Mouse (Mus musculus) layer of hippocampus, adult 2 months (tissue): ENCODE results near the gene Tsc22d1. TPM values are rescaled to one million over a fixed set of nuclear protein-coding genes. Genes with fewer than 3 reads are reported as not detected.
A peak's percentile ranks its signal among the peaks of the same experiment; 100 is the strongest.

ENCODE experiments used
- DNase-seq, 2 experiments: peaks; one replicate each; pipeline ENCODE4 v3.0.0; 2022; ENCODE audit warnings: low spot score in 2 of 2
- H3K27ac ChIP-seq: fragments of 200-600 bp; 2 replicates; pipeline ENCODE4 v1.8.1; 2022
- H3K4me3 ChIP-seq: fragments of 200-600 bp; 2 replicates; pipeline ENCODE4 v1.8.1; 2022; ENCODE audit warnings: mild to moderate bottlenecking
- CTCF ChIP-seq: fragments of 200-600 bp; conservative IDR thresholded peaks from 2 replicates; pipeline ENCODE4 v1.8.1; 2022; ENCODE audit warnings: antibody characterized with exemption, mild to moderate bottlenecking, moderate library complexity
- total RNA-seq, 2 experiments: library from RNA; stranded (reverse); gene quantifications; 2 replicates each; pipeline ENCODE4 v1.2.3; 2021

Tsc22d1 gene
- total RNA-seq, 2 experiments from 2014 or later: 503 to 530 TPM

- DNase-seq: no peak
- H3K4me3 ChIP-seq: no peak overlapping the region
- peak overlapping the region; percentile 36; the same call in 1 of the 2 replicates for H3K27ac ChIP-seq
- TF ChIP-seq CTCF: no peak
Observed at GRCm38 (mm10) chr14:76478616-76479015, 63.9 kb downstream of the Tsc22d1 start.

- TF ChIP-seq CTCF: peak; percentile 95
- Histone ChIP-seq H3K27ac (peak overlapping the region; percentile 19; the same call in 1 of the 2 replicates), H3K4me3 (no peak overlapping the region)
- DNase-seq: peak in 1 of 2 experiments; percentile 49
Observed at GRCm38 (mm10) chr14:76479867-76480266, 65.1 kb downstream of the Tsc22d1 start.

- no peak for TF ChIP-seq CTCF
- DNase-seq: no peak
- no peak overlapping the region for H3K4me3 ChIP-seq
- peak overlapping the region; percentile 19; the same call in 1 of the 2 replicates for H3K27ac ChIP-seq
Observed at GRCm38 (mm10) chr14:76480507-76480906, 65.7 kb downstream of the Tsc22d1 start.

- no peak for DNase-seq
- H3K4me3 ChIP-seq: no peak overlapping the region
- TF ChIP-seq CTCF: no peak
- H3K27ac ChIP-seq: no peak overlapping the region
Observed at GRCm38 (mm10) chr14:76483701-76484100, 68.9 kb downstream of the Tsc22d1 start.

GRCm38 (mm10) chr14:76487609-76488008 is 72.8 kb downstream of the Tsc22d1 start:
- Histone ChIP-seq H3K4me3 (no peak overlapping the region), H3K27ac (no peak overlapping the region)
- no peak for TF ChIP-seq CTCF
- DNase-seq: no peak

- H3K4me3 ChIP-seq: no peak overlapping the region
- TF ChIP-seq CTCF: peak; percentile 48
- no peak for DNase-seq
- H3K27ac ChIP-seq: peak overlapping the region; percentile 28; the same call in 1 of the 2 replicates
Observed at GRCm38 (mm10) chr14:76488101-76489044, 73.6 kb downstream of the Tsc22d1 start.

- H3K4me3 ChIP-seq: no peak overlapping the region
- no peak for DNase-seq
- no peak overlapping the region for H3K27ac ChIP-seq
- no peak for TF ChIP-seq CTCF
Observed at GRCm38 (mm10) chr14:76489128-76489527, 74.4 kb downstream of the Tsc22d1 start.

GRCm38 (mm10) chr14:76495022-76495421 is 80.3 kb downstream of the Tsc22d1 start:
- no peak for DNase-seq
- Histone ChIP-seq H3K27ac (no peak overlapping the region), H3K4me3 (no peak overlapping the region)
- no peak for TF ChIP-seq CTCF

- DNase-seq: no peak
- Histone ChIP-seq H3K27ac (no peak overlapping the region), H3K4me3 (no peak overlapping the region)
- no peak for TF ChIP-seq CTCF
Observed at GRCm38 (mm10) chr14:76497187-76497586, 82.4 kb downstream of the Tsc22d1 start.

- no peak for TF ChIP-seq CTCF
- DNase-seq: no peak
- Histone ChIP-seq H3K27ac (no peak overlapping the region), H3K4me3 (no peak overlapping the region)
Observed at GRCm38 (mm10) chr14:76498210-76498609, 83.4 kb downstream of the Tsc22d1 start.

GRCm38 (mm10) chr14:76499492-76499891 is 84.7 kb downstream of the Tsc22d1 start:
- no peak for TF ChIP-seq CTCF
- DNase-seq: no peak
- peak overlapping the region; percentile 78 for H3K27ac ChIP-seq
- no peak overlapping the region for H3K4me3 ChIP-seq

- TF ChIP-seq CTCF: no peak
- Histone ChIP-seq H3K4me3 (no peak overlapping the region), H3K27ac (peak overlapping the region; percentile 78)
- DNase-seq: no peak
Observed at GRCm38 (mm10) chr14:76500036-76500435, 85.3 kb downstream of the Tsc22d1 start.

- TF ChIP-seq CTCF: peak; percentile 87
Observed at GRCm38 (mm10) chr14:76503231-76503851, 88.6 kb downstream of the Tsc22d1 start.

More at GRCm38 (mm10) chr14:76503231-76503851, 88.6 kb downstream of the Tsc22d1 start:
- no peak for DNase-seq
- Histone ChIP-seq H3K4me3 (peak overlapping the region; percentile 89), H3K27ac (peak overlapping the region; percentile 99)
